Mouse (Mus musculus) limb, embryonic 14.5 days (tissue): ENCODE measurements around the gene Sec61a1. TPM values are rescaled to one million over a fixed set of nuclear protein-coding genes. Genes with fewer than 3 reads are reported as not detected.

Experiments
- ATAC-seq: fragments of 200-750 bp; cut with Nextera tagmentation; 2 replicates; pipeline ENCODE4 v1.8.0; 2017; ENCODE audit warnings: low read depth, moderate number of reproducible peaks, moderate TSS enrichment; ENCODE audit not compliant: low FRiP score
- DNase-seq: peaks from one replicate; pipeline ENCODE4 v3.0.0-alpha.2; 2015; ENCODE audit warnings: low spot score
- H3K27ac ChIP-seq: fragments of 300-500 bp; sonication (generic); replicated peaks from 2 replicates; pipeline ENCODE4 v1.5.1; 2014; ENCODE audit warnings: low read depth, mild to moderate bottlenecking, low read length, moderate library complexity, mixed read lengths
- H3K27me3 ChIP-seq: fragments of 300-500 bp; sonication (generic); 2 replicates; pipeline ENCODE4 v1.6.1; 2014; ENCODE audit warnings: low read length, mixed read lengths; ENCODE audit not compliant: control insufficient read depth, insufficient read depth
- H3K36me3 ChIP-seq: fragments of 300-500 bp; sonication (generic); 2 replicates; pipeline ENCODE4 v1.6.1; 2014; ENCODE audit warnings: mild to moderate bottlenecking, low read length, moderate library complexity, mixed read lengths; ENCODE audit not compliant: control insufficient read depth, insufficient read depth
- H3K4me1 ChIP-seq: fragments of 300-500 bp; sonication (generic); 2 replicates; pipeline ENCODE4 v1.6.1; 2014; ENCODE audit warnings: antibody characterized with exemption, low read length, mixed read lengths; ENCODE audit not compliant: control insufficient read depth, insufficient read depth
- H3K4me2 ChIP-seq: fragments of 300-500 bp; sonication (generic); replicated peaks from 2 replicates; pipeline ENCODE4 v1.6.1; 2014; ENCODE audit warnings: low read depth, mild to moderate bottlenecking, low read length, moderate library complexity; ENCODE audit not compliant: severe bottlenecking
- H3K4me3 ChIP-seq: fragments of 300-500 bp; sonication (generic); replicated peaks from 2 replicates; pipeline ENCODE4 v1.5.1; 2014; ENCODE audit warnings: low read length
- H3K9ac ChIP-seq: fragments of 300-500 bp; sonication (generic); 2 replicates; pipeline ENCODE4 v1.6.1; 2014; ENCODE audit warnings: mild to moderate bottlenecking, low read depth, low read length, moderate library complexity; ENCODE audit not compliant: severe bottlenecking
- H3K9me3 ChIP-seq: fragments of 300-500 bp; sonication (generic); 2 replicates; pipeline ENCODE4 v1.6.1; 2016; ENCODE audit warnings: low read length; ENCODE audit not compliant: control insufficient read depth
- POLR2A ChIP-seq: fragments of 200-500 bp; IDR thresholded peaks from 2 replicates; pipeline ENCODE4 v1.8.0; 2012; ENCODE audit warnings: inconsistent platforms, mild to moderate bottlenecking, moderate library complexity, borderline replicate concordance; ENCODE audit not compliant: insufficient read depth, insufficient read length; ENCODE audit errors: extremely low read depth
- WGBS: fragments of 180-500 bp; shearing (Covaris S2); extraction: QIAGEN DNeasy Blood & Tissue Kit; methylation state at CpG from one replicate; pipeline ENCODE4 v1.1.7; 2014; 5-methylcytosine and 5-hydroxymethylcytosine counted together
- polyA plus RNA-seq, 2 experiments: library from polyadenylated mRNA; depleted of rRNA in 1 of 2; stranded (reverse) in 1 of 2; unstranded in 1 of 2; fragments of >200 nt; fragmentation: Nextera tagmentation in 1 of 2; extraction: Ambion mirVana in 1 of 2; gene quantifications; 2 replicates each; pipeline versions ENCODE4 v1.2.1 to v1.2.3; 2012 to 2014

Gene Sec61a1
- polyA plus RNA-seq (2012; rRNA removed): 254 and 348 TPM in 2 replicates
- 270 and 273 TPM in 2 replicates for polyA plus RNA-seq (2014; fragmentation: Nextera tagmentation; extraction: Ambion mirVana)

DNA sequence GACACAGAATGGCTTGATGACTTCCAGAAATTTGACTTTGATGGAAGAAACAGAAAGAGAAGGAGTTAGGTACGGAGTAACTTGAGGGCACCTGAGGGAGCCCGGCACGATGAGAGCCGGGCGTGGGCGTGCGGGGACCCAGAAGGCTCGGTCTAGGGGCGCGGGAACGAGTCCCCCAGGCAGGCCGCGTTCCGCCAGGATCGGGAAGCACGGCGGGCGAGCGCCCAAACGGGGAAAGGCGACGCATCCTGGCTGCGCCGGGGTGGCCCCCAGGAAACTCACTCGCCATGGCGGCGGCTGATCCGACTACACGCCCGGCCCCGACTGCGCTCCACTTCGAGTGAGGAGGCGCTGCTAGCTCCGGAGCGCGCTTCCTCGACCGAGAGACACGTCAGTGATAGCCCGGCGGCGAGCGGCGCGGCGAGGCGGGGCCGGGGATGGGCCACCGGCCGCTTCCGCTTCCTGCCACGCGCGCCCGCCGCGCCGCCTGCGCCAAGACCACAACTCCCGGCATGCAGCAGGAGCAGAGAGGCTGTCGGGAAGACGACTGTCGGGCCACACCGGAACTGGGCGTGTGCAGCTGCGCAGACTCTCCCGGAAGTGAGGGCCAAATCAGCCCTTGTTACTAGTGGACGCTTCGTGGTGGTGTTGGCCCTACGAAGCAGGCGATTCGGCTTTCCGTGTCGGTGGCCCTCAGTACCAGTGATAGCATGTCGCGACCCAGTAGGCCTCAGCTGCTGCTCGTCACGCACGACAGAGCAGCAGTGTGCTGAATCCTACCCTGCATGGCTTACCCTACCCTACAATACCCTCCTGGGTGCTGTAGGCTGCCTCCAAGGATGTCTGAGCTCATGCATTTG, at the start of gene Sec61a1:
TSS of gene Sec61a1 (minus strand) at position 502 of the 860 bp plus-strand sequence.
- H3K27me3 ChIP-seq: no peaks in the 10 kb centered on the region
- H3K9ac ChIP-seq: peak within 1 kb of the TSS; percentile 95
- H3K4me3 ChIP-seq: peak within 1 kb of the TSS; percentile 98
- peak; percentile 97 for ATAC-seq
- peaks cover 29% of the 10 kb centered on the region for H3K36me3 ChIP-seq
- peak; percentile 83; the same call in 1 of the 2 replicates for TF ChIP-seq POLR2A
- DNase-seq: peak; percentile 97
- WGBS: 2% methylated on average over 48 of the region's 80 CpGs
- H3K27ac ChIP-seq: peak within 1 kb of the TSS; percentile 86
- peaks cover 16% of the 10 kb centered on the region for H3K4me1 ChIP-seq
- no peaks in the 10 kb centered on the region for H3K9me3 ChIP-seq
- H3K4me2 ChIP-seq: peak within 1 kb of the TSS; percentile 84

DNA sequence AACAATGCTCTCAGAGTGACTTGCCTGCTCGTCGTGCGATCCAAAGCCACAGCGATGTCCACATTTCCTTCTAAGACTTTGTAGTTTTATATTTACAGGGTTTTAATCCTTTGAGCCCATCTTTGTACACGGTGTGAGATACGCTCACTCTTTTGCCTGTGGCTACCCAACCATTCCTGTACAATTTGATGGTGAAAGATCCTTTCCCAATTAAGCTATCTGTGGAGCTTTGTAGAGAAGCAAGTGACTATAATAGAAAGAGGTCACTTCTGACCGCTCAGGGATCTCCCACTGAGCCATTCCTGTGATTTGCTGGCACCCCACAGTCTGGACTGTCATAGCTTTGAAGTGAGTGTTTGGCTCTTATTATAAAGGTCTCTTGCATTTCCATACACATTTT, 48.0 kb upstream of the Sec61a1 start:
- no peaks in the 10 kb centered on the region for H3K9me3 ChIP-seq
- H3K27ac ChIP-seq: no peak overlapping the region
- TF ChIP-seq POLR2A: no peak
- DNase-seq (no peak), ATAC-seq (no peak)
- no peak overlapping the region for H3K4me3 ChIP-seq
- H3K9ac ChIP-seq: no peak overlapping the region
- WGBS: 13% methylated on average over 7 of the region's 7 CpGs
- H3K4me1 ChIP-seq: no peaks in the 10 kb centered on the region
- H3K27me3 ChIP-seq: peaks cover 15% of the 10 kb centered on the region
- H3K36me3 ChIP-seq: no peaks in the 10 kb centered on the region
- H3K4me2 ChIP-seq: no peak overlapping the region

DNA sequence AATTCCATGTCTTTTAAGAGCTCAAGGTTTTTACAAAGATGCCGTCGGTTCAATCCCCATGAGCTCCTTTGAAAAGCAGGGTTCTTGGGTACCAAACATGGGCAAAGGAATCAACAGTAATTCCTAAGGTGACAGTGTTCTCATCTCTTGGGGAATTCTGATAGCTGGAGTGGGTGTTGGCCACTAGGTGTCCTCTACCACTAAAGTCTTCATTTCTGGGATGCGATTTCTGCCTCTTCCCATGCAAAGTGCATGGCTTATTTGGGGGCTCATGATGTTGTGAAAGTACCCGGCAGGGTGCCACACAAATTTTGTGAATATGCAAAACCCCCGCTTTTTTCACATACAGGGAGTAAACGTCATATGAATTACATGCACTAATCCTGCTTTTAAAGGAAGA, 46.3 kb upstream of the Sec61a1 start:
- Histone ChIP-seq H3K9me3 (no peaks in the 10 kb centered on the region), H3K27me3 (peaks cover 15% of the 10 kb centered on the region), H3K36me3 (no peaks in the 10 kb centered on the region), H3K4me2 (no peak overlapping the region), H3K9ac (no peak overlapping the region), H3K4me3 (no peak overlapping the region), H3K27ac (no peak overlapping the region), H3K4me1 (no peaks in the 10 kb centered on the region)
- ATAC-seq: no peak
- no peak for TF ChIP-seq POLR2A
- 29% methylated on average over 6 of the region's 6 CpGs for WGBS
- no peak for DNase-seq

- H3K4me2 ChIP-seq: no peak overlapping the region
- H3K9me3 ChIP-seq: no peaks in the 10 kb centered on the region
- H3K4me1 ChIP-seq: no peaks in the 10 kb centered on the region
- DNase-seq: no peak
- no peak overlapping the region for H3K9ac ChIP-seq
- H3K27me3 ChIP-seq: no peaks in the 10 kb centered on the region
- ATAC-seq: no peak
- WGBS: 80% methylated on average over 4 of the region's 4 CpGs
- no peaks in the 10 kb centered on the region for H3K36me3 ChIP-seq
- no peak for TF ChIP-seq POLR2A
- H3K27ac ChIP-seq: no peak overlapping the region
- H3K4me3 ChIP-seq: no peak overlapping the region
Measured at GRCm38 (mm10) chr6:88560156-88560555, 41.5 kb upstream of the Sec61a1 start.

DNA sequence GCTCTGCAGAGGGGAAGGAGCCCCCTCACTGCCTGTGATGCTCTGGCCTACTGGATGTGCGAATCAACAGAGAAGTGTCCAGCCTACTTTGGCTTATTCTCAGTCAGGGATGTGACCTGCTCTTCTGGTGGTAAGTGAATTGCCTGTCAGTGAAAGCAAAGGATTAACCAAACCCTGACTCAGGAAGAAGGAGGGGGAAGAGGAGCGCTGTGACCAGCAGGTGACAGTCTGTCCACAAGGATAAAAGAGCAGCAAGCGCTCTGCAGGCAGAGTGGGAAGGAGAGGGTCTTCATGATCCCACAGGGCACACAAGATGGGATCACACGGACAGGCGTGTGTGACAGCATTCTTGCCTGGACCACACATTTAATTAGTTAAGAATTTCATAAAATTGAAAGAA, 41.0 kb upstream of the Sec61a1 start:
- 34% methylated on average over 5 of the region's 5 CpGs for WGBS
- no peaks in the 10 kb centered on the region for H3K4me1 ChIP-seq
- DNase-seq (no peak), ATAC-seq (no peak)
- no peaks in the 10 kb centered on the region for H3K27me3 ChIP-seq
- H3K4me2 ChIP-seq: no peak overlapping the region
- no peak overlapping the region for H3K27ac ChIP-seq
- no peak overlapping the region for H3K4me3 ChIP-seq
- no peak overlapping the region for H3K9ac ChIP-seq
- no peak for TF ChIP-seq POLR2A
- H3K36me3 ChIP-seq: no peaks in the 10 kb centered on the region
- H3K9me3 ChIP-seq: no peaks in the 10 kb centered on the region
